Mouse (Mus musculus) megakaryocyte, adult 5-6 weeks (primary cell): ENCODE data around the gene Spag16. TPM values are rescaled to one million over a fixed set of nuclear protein-coding genes. Genes with fewer than 3 reads are reported as not detected.

Experiments
- ATAC-seq: 2 replicates; pipeline ENCODE4 v1.8.0; 2016; ENCODE audit warnings: mild to moderate bottlenecking, inconsistent platforms; ENCODE audit not compliant: poor library complexity, severe bottlenecking
- total RNA-seq, 2 experiments: library from RNA; stranded (forward) in 1 of 2; stranded (reverse) in 1 of 2; fragments of 153-499, 151-499 nt in 1 of 2; fragments of 221-1000, 200-1000 nt in 1 of 2; gene quantifications; 2 replicates each; pipeline versions ENCODE4 v1.2.3 to v1.2.4; 2015 to 2017

The Spag16 gene
- total RNA-seq, 2 experiments from 2014 or later: not detected

- ATAC-seq: no peak
Observed at GRCm38 (mm10) chr1:70380096-70380495, 553.3 kb downstream of the Spag16 start.

- no peak for ATAC-seq
Observed at GRCm38 (mm10) chr1:70442209-70443080, 615.7 kb downstream of the Spag16 start.

GRCm38 (mm10) chr1:70479864-70480263, 653.1 kb downstream of the Spag16 start:
- ATAC-seq: no peak

GRCm38 (mm10) chr1:70518918-70519317, 692.1 kb downstream of the Spag16 start:
- no peak for ATAC-seq

- ATAC-seq: no peak
Observed at GRCm38 (mm10) chr1:70527134-70527533, 700.4 kb downstream of the Spag16 start.

- no peak for ATAC-seq
Observed at GRCm38 (mm10) chr1:70529771-70530170, 703.0 kb downstream of the Spag16 start.

GRCm38 (mm10) chr1:70551839-70552238, 725.1 kb downstream of the Spag16 start:
- no peak for ATAC-seq

- ATAC-seq: no peak
Observed at GRCm38 (mm10) chr1:70621805-70622204, 795.0 kb downstream of the Spag16 start.

- no peak for ATAC-seq
Observed at GRCm38 (mm10) chr1:70624803-70625460, 798.2 kb downstream of the Spag16 start.

GRCm38 (mm10) chr1:70652719-70653118, 825.9 kb downstream of the Spag16 start:
- ATAC-seq: no peak

- no peak for ATAC-seq
Observed at GRCm38 (mm10) chr1:70692529-70692928, 865.8 kb downstream of the Spag16 start.

GRCm38 (mm10) chr1:70700270-70700669, 873.5 kb downstream of the Spag16 start:
- no peak for ATAC-seq

GRCm38 (mm10) chr1:70703934-70704333, 877.2 kb downstream of the Spag16 start:
- no peak for ATAC-seq

GRCm38 (mm10) chr1:70705821-70706220, 879.1 kb downstream of the Spag16 start:
- no peak for ATAC-seq

GRCm38 (mm10) chr1:70725045-70725444, 898.3 kb downstream of the Spag16 start:
- no peak for ATAC-seq

- ATAC-seq: no peak
Observed at GRCm38 (mm10) chr1:70725655-70726066, 898.9 kb downstream of the Spag16 start, which contains the start of gene Vwc2l. Gene Vwc2l (plus strand): TSS chr1:70725715.

Other genes starting within 250 kb of the Spag16 start
- gene Ikzf2, start 139.7 kb upstream of the Spag16 start, total RNA-seq (2015): 6.7 and 10.8 TPM in 2 replicates
- 6.8 and 8.8 TPM in 2 replicates for gene Ikzf2, start 139.7 kb upstream of the Spag16 start, total RNA-seq (2017)